Mouse (Mus musculus) spleen, postnatal 14 days (tissue): Measurements from ENCODE around the gene Dap.

Experiments used
- DNase-seq, 2 experiments: peaks; one replicate each; pipeline ENCODE4 v3.0.0; 2021 to 2022; ENCODE audit warnings: low spot score in 2 of 2

Dap gene

DNA sequence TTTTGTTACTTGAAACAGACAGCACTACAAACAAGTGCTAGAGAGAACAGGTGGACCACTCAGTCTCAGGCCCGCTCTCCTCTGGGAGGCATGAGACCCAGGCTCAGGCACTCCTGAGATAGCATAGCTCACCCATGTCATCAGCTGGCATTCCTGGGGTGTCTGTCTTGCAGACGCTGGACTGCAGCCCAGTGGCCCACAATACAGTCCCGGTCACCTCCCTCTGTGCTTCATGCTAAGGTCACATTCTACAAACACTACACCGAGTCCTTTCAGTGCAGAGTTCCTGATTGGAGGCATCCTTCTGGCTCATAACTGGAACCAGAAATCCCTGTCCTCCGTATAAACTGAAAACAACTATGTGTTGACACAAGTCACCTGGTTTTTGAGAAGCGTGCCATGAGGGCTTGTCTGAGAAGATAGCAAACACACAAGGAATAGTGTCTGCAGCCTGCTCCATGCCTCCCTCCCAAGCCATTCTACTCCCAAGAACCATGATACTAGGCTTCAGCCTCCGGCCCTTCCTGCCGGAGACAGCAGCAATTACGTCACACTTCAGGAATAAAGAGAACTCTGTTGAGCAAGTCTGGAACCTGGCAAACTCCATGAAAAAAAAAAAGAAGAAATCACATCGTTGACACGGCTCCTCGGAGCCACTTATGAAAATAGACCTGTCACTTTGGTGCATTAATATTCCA lies 78.3 kb downstream of the Dap start:
- DNase-seq = no peak

GRCm38 (mm10) chr15:31304302-31304701 lies 80.2 kb downstream of the Dap start:
- no peak for DNase-seq

DNA sequence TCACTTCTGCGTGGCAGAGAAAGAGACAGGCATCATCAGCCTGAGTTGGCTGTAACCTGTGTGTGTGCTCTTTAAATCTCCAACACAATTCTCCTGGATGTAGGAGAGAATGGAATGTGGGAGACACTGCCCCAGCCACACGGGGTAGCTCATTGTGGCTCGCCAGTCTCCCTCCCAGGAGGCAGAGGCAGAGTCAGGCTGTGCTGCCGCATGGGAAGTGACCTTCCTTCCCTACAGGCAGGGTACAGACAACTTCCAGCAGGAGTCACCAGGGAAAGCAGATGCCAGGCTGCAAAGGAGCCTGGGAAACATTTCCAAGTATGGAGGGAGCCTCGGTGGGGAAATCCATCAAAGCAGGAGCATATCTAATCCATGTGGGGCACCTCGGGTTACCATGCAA lies 81.1 kb downstream of the Dap start:
- no peak for DNase-seq

DNA sequence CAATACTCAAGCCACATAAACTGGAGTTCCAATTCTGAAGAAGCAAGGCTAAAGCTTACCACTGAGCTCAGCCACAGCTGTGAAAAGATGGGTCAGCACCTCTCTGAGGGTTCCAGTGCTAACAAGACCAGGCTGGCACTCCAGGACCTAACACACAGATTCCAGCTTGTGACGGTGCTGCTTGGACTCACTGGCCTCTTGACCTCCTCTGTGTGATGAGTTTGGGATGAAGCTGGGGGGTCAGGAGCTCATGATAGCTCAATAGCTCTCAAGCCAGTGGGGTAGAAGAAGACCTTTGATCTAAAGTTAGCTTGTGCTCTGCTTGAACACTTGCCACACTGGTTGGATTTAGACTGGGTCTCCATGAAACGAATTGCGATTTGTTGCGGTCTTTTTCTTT lies 82.6 kb downstream of the Dap start:
- DNase-seq = no peak

DNA sequence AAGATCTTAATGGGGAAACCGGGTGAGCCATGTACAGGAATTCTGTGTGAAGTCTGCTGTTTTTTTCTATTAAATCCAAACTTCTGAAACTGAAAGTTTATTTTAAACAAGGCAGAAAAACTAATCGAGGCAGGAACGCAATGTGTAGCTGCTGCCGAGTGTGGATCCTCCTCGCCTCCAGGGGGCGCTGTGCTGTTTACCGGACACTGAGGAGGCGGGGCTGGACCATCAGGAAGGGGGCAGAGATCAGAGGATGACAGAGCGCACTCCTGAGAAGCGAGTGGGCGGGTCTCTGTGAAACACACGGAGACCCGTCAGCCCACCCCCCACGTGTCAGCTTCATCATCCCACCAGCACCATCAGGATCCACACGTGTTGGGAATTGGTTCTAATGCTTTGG lies 85.4 kb downstream of the Dap start:
- no peak for DNase-seq

DNA sequence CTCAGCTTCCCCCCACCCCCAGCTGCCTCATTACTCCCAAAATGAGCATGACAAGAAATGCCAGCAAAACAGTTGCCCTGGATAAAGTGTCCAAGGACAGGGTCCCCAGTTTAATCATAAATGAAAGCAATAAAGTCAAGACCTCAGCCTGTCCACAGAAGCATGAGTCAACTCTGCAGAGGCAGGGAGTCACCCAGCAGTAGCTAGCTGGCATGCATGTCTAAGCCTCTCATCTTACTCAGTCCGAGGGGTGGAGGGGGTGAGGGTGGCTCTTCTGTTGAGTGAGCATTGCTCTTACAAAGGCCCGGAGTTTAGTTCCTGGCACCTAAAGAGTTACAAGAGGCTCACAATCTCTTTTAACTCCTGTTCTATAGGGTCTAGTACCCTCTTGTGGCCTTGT lies 87.9 kb downstream of the Dap start:
- no peak for DNase-seq

- peak in 1 of 2 experiments; percentile 65 for DNase-seq
Measured at GRCm38 (mm10) chr15:31315630-31316231, 91.6 kb downstream of the Dap start.

GRCm38 (mm10) chr15:31317056-31317805 lies 93.1 kb downstream of the Dap start:
- no peak for DNase-seq

GRCm38 (mm10) chr15:31318158-31318955 lies 94.2 kb downstream of the Dap start:
- DNase-seq = no peak

DNA sequence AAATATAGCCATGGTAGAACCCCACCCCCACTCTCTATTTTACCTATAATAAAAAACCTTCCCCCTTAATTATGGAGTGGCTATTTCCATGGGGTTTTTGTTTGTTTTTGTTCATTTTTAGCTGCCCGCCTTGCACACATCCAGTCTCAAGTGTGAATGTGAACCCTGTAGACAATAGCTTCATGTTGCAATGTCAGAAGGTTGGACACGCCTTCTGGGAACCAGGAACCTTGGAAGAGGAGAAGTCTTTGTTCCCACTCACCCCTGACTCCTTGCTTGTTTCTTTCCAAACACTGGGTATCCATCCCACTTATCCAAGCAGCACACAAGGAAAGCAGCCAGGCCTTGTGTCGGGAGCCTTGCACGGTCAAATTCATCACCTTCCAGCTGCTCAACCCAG lies 94.9 kb downstream of the Dap start:
- no peak for DNase-seq

GRCm38 (mm10) chr15:31320598-31321377 lies 96.7 kb downstream of the Dap start:
- DNase-seq = no peak

- no peak for DNase-seq
Measured at GRCm38 (mm10) chr15:31323684-31324083, 99.6 kb downstream of the Dap start.
